Mouse (Mus musculus): ENCODE data around the gene Lmbr1l.

DNA sequence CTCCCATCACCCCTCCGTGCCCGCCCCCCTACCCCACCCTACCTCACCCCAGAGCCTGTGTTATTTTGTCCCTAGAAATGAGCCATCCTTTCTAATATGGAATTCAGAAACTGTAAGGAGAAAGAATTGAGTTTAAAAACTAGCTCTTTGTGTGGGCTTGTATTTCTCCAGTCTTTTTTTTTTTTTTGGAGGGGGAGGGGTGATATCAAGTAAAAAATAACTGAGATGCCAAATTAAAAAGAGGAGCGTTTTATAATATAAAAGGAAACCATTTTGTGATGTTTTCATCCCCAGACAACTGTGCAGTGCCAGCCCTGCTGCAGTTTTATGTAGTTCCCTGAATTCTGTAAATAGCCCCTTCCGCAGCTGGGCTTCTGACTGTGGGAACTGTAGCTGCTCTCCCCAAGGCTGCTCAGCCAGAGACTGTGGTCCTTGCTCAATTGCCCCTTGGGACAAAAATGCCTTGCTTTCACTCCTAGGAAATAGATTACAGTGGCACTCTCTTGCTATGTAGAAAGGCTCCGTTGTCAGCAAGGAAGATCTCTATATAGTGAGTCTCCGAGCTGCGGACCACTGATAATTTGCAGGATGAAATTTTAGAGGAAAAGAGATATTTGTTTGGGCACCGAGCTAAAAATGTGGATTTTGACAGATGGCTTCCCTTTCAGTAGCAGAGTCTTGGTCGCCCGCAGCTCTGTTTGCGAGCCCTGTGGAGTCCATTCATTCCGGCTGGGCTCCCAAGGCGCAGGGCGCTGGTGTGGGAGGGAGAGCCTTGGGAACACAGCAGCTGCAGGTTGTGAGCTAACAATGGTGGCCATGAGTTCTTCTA, 36.6 kb upstream of the Lmbr1l start:
- TF ChIP-seq POLR2A (IDR thresholded peaks at IDR 0.05; ENCODE audit: borderline replicate concordance, extremely low read depth, low read depth, low read length) (no peak), CTCF (IDR thresholded peaks at IDR 0.05; ENCODE audit: insufficient read depth, low read length) (no peak)

Measured in lung, adult 2 months (tissue).